Mouse (Mus musculus) spleen, adult 2 months (tissue): ENCODE measurements at regions not wholly inside any gene's neighbourhood (a gene's known extent, or its start where the extent isn't known, plus 50 kb on each side); places are given as distances from the start of the nearest gene placed in this dataset.

Experiments used
- DNase-seq, 2 experiments: peaks; one replicate each; pipeline versions ENCODE4 v3.0.0 to v3.0.0-alpha.2; 2012 to 2021; ENCODE audit warnings: low spot score in 2 of 2, low read depth in 1 of 2
- H3K27ac ChIP-seq: fragments of 200-500 bp; 2 replicates; pipeline ENCODE4 v1.5.1; 2012; ENCODE audit warnings: low read length, inconsistent platforms; ENCODE audit not compliant: insufficient read depth
- H3K27me3 ChIP-seq: fragments of 200-500 bp; 2 replicates; pipeline ENCODE4 v1.6.1; 2012; ENCODE audit warnings: mild to moderate bottlenecking, moderate library complexity, low read length, inconsistent platforms; ENCODE audit not compliant: control insufficient read depth, insufficient read depth
- H3K36me3 ChIP-seq: fragments of 200-500 bp; 2 replicates; pipeline ENCODE4 v1.6.1; 2012; ENCODE audit warnings: mild to moderate bottlenecking, low read length, inconsistent platforms; ENCODE audit not compliant: control insufficient read depth, insufficient read depth
- H3K4me1 ChIP-seq: fragments of 200-500 bp; 2 replicates; pipeline ENCODE4 v1.6.1; 2011; ENCODE audit warnings: inconsistent platforms; ENCODE audit not compliant: control insufficient read depth, insufficient read depth, insufficient read length
- H3K4me3 ChIP-seq: fragments of 200-500 bp; 2 replicates; pipeline ENCODE4 v1.5.1; 2011; ENCODE audit warnings: mild to moderate bottlenecking, inconsistent platforms; ENCODE audit not compliant: insufficient read depth, insufficient read length; ENCODE audit errors: extremely low read depth
- CTCF ChIP-seq: fragments of 200-500 bp; IDR thresholded peaks from 2 replicates; pipeline ENCODE4 v1.5.1; 2011; ENCODE audit warnings: mild to moderate bottlenecking, inconsistent platforms; ENCODE audit not compliant: insufficient read depth, insufficient read length, insufficient replicate concordance; ENCODE audit errors: extremely low read depth
- POLR2A ChIP-seq: fragments of 200-500 bp; IDR thresholded peaks from 2 replicates; pipeline ENCODE4 v1.6.1; 2011; ENCODE audit warnings: low read depth, low read length, inconsistent platforms
- WGBS: fragments of 180-500 bp; shearing (Covaris S2); methylation state at CpG from one replicate; pipeline ENCODE4 v1.1.7; 2018; 5-methylcytosine and 5-hydroxymethylcytosine counted together

DNA sequence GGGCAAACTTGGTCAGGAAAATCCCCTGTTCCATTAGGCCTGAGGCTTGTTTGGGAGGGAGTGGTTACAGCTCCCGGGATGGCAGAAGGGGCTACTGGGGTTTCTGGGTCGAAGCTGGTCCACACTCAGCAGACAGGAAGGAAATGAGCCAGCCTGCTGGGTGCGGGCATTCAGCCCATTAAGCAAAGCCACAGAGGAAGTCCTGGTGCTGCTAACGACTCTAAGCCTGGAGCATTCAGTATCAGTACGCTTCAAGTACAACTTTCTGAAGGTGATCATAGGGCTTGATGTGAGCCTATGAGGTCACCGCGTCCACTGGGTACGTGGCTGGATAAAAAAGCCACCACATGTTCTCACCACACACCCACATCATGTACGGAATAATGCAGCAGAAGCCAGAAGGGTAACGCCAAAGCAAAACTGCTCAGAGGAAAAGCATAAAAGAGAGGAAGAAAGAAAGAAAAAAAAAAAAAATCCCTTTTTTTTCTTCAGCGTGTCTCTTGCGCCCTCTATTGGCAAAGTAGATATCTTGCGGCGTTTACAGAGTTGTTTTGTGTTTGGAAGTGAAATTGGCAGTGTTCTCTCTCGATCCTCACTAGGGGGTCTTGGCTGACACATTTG, 149.4 kb upstream of the Ctso start:
- Histone ChIP-seq H3K4me3 (no peak overlapping the region; the same call in 1 of the 2 replicates), H3K27ac (no peak overlapping the region), H3K27me3 (no peaks in the 10 kb centered on the region), H3K4me1 (peaks cover 3% of the 10 kb centered on the region), H3K36me3 (no peaks in the 10 kb centered on the region)
- WGBS: 3% methylated on average over 15 of the region's 15 CpGs
- DNase-seq: peak; percentile 4 to 23
- peak; percentile 16; the same call in 1 of the 2 replicates for TF ChIP-seq CTCF
- no peak for TF ChIP-seq POLR2A

DNA sequence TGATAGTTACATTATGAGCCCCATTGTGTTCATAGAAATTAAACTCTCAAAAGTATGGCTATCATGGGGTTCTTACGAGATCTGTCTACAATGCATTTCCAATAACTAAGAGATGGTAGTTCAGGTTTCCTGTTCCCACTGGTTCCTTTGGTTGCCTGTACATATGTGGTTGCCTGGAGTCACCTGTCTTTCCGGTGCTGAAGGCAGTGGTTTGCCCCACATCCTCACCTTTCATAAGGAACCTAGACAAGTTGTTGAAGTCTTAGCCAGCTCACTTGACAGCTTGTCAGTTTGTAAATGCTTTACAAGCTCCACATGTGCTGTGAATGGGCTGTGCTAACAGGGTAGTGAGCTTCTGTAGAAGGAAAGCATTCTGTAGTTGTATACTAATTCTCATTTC, 143.5 kb upstream of the Ctso start:
- Histone ChIP-seq H3K27ac (no peak overlapping the region), H3K4me3 (no peak overlapping the region), H3K27me3 (no peaks in the 10 kb centered on the region), H3K36me3 (no peaks in the 10 kb centered on the region), H3K4me1 (no peaks in the 10 kb centered on the region)
- 22% methylated on average over 2 of the region's 2 CpGs for WGBS
- no peak for TF ChIP-seq CTCF
- no peak for TF ChIP-seq POLR2A
- DNase-seq: no peak

DNA sequence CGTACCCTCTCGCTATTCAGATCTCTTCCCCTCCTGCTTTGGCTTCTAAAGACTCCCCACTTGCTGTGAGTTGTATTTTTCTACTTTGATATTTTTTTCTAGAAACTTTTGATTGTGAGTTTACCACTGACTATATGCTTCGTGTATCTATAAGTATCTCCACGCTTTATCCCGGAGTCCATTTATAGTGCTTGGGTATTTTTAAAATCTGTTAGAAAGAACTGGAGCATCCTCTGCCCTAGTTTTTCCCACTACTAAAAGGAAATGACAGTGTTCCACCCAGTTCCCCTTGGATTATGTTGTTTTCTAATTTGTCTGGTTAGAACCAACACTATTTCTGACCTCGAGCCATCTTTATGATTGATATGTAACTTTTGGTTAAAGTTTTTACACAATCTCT, 142.7 kb upstream of the Ctso start:
- no peak for DNase-seq
- 83% methylated on average over 6 of the region's 6 CpGs for WGBS
- Histone ChIP-seq H3K4me1 (no peaks in the 10 kb centered on the region), H3K27me3 (no peaks in the 10 kb centered on the region), H3K27ac (no peak overlapping the region), H3K36me3 (no peaks in the 10 kb centered on the region), H3K4me3 (no peak overlapping the region)
- TF ChIP-seq POLR2A (no peak), CTCF (no peak)

- 91% methylated on average over 2 of the region's 2 CpGs for whole genome bisulfite sequencing
- Histone ChIP-seq H3K36me3 (no peaks in the 10 kb centered on the region), H3K27ac (no peak overlapping the region), H3K4me3 (no peak overlapping the region), H3K4me1 (no peaks in the 10 kb centered on the region), H3K27me3 (no peaks in the 10 kb centered on the region)
- no peak for DNase-seq
- TF ChIP-seq POLR2A (no peak), CTCF (no peak)
Observed at GRCm38 (mm10) chr3:81802096-81802495, 130.3 kb upstream of the Ctso start.

- Histone ChIP-seq H3K36me3 (no peaks in the 10 kb centered on the region), H3K4me3 (no peak overlapping the region), H3K4me1 (no peaks in the 10 kb centered on the region), H3K27ac (no peak overlapping the region), H3K27me3 (no peaks in the 10 kb centered on the region)
- DNase-seq: no peak
- 74% methylated on average over 4 of the region's 4 CpGs for WGBS
- TF ChIP-seq CTCF (no peak), POLR2A (no peak)
Observed at GRCm38 (mm10) chr3:81805745-81806144, 126.7 kb upstream of the Ctso start.

DNA sequence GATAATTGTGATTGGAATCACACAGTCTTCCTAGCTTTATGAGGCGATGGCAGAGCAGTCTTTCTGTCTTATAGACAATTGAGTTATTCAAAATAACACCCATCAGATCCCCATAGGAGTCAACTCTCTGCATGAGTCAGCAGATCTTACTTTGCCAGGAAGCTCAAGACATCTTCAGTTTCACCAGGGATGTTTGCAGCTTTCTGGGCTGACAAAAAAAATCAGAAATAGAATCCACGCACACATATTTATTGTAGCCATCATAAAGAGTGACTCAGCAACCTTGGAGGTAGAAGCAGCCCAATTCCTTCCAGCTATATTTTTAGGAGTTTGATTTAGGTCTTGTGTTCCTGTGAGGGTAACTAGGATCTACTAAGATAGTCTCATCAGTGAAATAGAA, 122.8 kb upstream of the Ctso start:
- Histone ChIP-seq H3K36me3 (no peaks in the 10 kb centered on the region), H3K4me3 (no peak overlapping the region), H3K4me1 (no peaks in the 10 kb centered on the region), H3K27me3 (no peaks in the 10 kb centered on the region), H3K27ac (no peak overlapping the region)
- TF ChIP-seq POLR2A (no peak), CTCF (no peak)
- no peak for DNase-seq
- 77% methylated on average over 2 of the region's 2 CpGs for WGBS

- 74% methylated on average over 2 of the region's 2 CpGs for WGBS
- Histone ChIP-seq H3K27ac (no peak overlapping the region), H3K4me1 (no peaks in the 10 kb centered on the region), H3K27me3 (no peaks in the 10 kb centered on the region), H3K36me3 (no peaks in the 10 kb centered on the region), H3K4me3 (no peak overlapping the region)
- DNase-seq: no peak
- no peak for TF ChIP-seq CTCF
- TF ChIP-seq POLR2A: no peak
Observed at GRCm38 (mm10) chr3:81820304-81820703, 112.1 kb upstream of the Ctso start.
